Mouse (Mus musculus) induced T-regulatory cell, adult 2 months (primary cell): Measurements from ENCODE around the gene Neto2.
A peak's percentile ranks its signal among the peaks of the same experiment; 100 is the strongest.
"Not testable (repeated sequence)": the region's sequence is repeated elsewhere in the genome, so short reads cannot be mapped to it uniquely, and the experiment has no call there.

Experiments
- DNase-seq: peaks from one replicate; pipeline ENCODE4 v3.0.0-alpha.2; 2012; ENCODE audit warnings: low read depth

The Neto2 gene

GRCm38 (mm10) chr8:85700751-85701351, at the start of gene Neto2:
Neto2 (minus strand) TSS chr8:85700924.
- DNase-seq, result peak; percentile 82

GRCm38 (mm10) chr8:85745053-85745452, 44.3 kb upstream of the Neto2 start:
- no peak for DNase-seq

GRCm38 (mm10) chr8:85730545-85730944, 29.8 kb upstream of the Neto2 start:
- no peak for DNase-seq

GRCm38 (mm10) chr8:85717271-85717670, 16.5 kb upstream of the Neto2 start:
- no peak for DNase-seq

GRCm38 (mm10) chr8:85716696-85717095, 16.0 kb upstream of the Neto2 start:
- no peak for DNase-seq

GRCm38 (mm10) chr8:85706988-85707387, 6.3 kb upstream of the Neto2 start:
- no peak for DNase-seq

GRCm38 (mm10) chr8:85700101-85700750, 498 bp downstream of the Neto2 start:
- DNase-seq, result peak; percentile 66

GRCm38 (mm10) chr8:85699051-85699450, 1.7 kb downstream of the Neto2 start:
- peak; percentile 86 for DNase-seq

- peak; percentile 71 for DNase-seq
Measured at GRCm38 (mm10) chr8:85665146-85665545, 35.6 kb downstream of the Neto2 start.

- peak; percentile 71 for DNase-seq
Measured at GRCm38 (mm10) chr8:85661995-85662394, 38.7 kb downstream of the Neto2 start.

- no peak for DNase-seq
Measured at GRCm38 (mm10) chr8:85651201-85651600, 49.5 kb downstream of the Neto2 start.

- DNase-seq, result no peak
Measured at GRCm38 (mm10) chr8:85648553-85648952, 52.2 kb downstream of the Neto2 start.

GRCm38 (mm10) chr8:85644921-85645665, 55.6 kb downstream of the Neto2 start:
- DNase-seq, result no peak

GRCm38 (mm10) chr8:85624450-85624849, 76.3 kb downstream of the Neto2 start:
- peak; percentile 67 for DNase-seq

GRCm38 (mm10) chr8:85623246-85623645, 77.5 kb downstream of the Neto2 start:
- DNase-seq, result peak; percentile 11

- peak; percentile 9 for DNase-seq
Measured at GRCm38 (mm10) chr8:85618789-85619188, 81.9 kb downstream of the Neto2 start.

GRCm38 (mm10) chr8:85617125-85617524, 83.6 kb downstream of the Neto2 start:
- not testable (repeated sequence) for DNase-seq

GRCm38 (mm10) chr8:85608836-85609235, 91.9 kb downstream of the Neto2 start:
- no peak for DNase-seq

- no peak for DNase-seq
Measured at GRCm38 (mm10) chr8:85607804-85608203, 92.9 kb downstream of the Neto2 start.

GRCm38 (mm10) chr8:85606974-85607373, 93.8 kb downstream of the Neto2 start:
- DNase-seq, result no peak

GRCm38 (mm10) chr8:85606561-85606960, 94.2 kb downstream of the Neto2 start:
- DNase-seq, result no peak

GRCm38 (mm10) chr8:85604201-85604600, 96.5 kb downstream of the Neto2 start:
- DNase-seq, result no peak
